Mouse (Mus musculus) urinary bladder, adult 18-20 months (tissue): ENCODE measurements around the gene Tasp1.
"Not testable (repeated sequence)": the region's sequence is repeated elsewhere in the genome, so short reads cannot be mapped to it uniquely, and the experiment has no call there.

Experiments
- DNase-seq, 2 experiments: peaks; one replicate each; pipeline ENCODE4 v3.0.0; 2022; ENCODE audit warnings: low spot score in 2 of 2, mixed read lengths in 2 of 2

Tasp1 gene

GRCm38 (mm10) chr2:140066353-140067314, at the start of gene Tasp1:
TSS of gene Tasp1 (minus strand) at chr2:140066805.
- DNase-seq = peak; percentile 74 to 89

DNA sequence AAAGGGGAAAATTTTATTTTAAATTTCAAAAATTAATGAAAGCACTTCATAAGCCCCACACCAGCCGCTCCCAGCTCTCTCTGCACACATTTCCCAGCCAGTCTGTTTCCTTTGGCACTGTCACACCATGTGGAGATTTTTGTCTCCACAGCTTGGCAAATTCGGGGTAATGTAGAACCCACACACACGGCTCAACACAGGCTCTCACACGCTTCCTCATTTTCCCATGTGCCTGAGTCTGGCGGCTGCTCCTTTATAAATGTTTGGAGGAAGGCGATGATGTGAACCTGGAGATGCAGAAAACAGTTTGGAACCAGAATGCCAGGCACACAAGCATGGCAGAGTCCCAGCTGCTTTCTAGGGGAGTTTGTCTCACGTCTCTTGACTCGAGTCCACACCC, 47.2 kb upstream of the Tasp1 start:
- no peak for DNase-seq

GRCm38 (mm10) chr2:140108945-140109344, 42.3 kb upstream of the Tasp1 start:
- DNase-seq = no peak

DNA sequence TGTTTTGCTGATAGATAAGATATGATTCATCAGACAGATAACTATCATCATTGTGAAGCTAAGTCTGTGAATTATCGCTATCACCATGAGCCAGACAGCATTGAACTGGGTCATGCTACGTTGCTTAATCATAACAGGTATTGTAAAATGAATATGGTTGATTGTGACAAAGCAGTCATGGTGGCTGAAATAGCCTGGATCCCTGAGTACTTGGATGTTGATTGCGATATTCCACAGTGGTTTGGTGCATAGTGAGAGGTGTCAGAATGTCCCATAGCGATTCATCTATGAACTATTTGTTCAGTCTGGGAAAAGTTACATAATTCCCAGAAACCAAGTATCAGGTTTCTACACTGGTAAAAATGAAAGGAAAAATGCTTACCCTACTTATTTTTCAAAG, 41.0 kb upstream of the Tasp1 start:
- no peak for DNase-seq

GRCm38 (mm10) chr2:140104951-140105350, 38.3 kb upstream of the Tasp1 start:
- no peak for DNase-seq

- no peak for DNase-seq
These were observed 34.2 kb upstream of the Tasp1 start for GRCm38 (mm10) chr2:140100551-140101474.

GRCm38 (mm10) chr2:140099971-140100370, 33.4 kb upstream of the Tasp1 start:
- DNase-seq = no peak

- DNase-seq = no peak
These were observed 30.6 kb upstream of the Tasp1 start for GRCm38 (mm10) chr2:140097131-140097591.

DNA sequence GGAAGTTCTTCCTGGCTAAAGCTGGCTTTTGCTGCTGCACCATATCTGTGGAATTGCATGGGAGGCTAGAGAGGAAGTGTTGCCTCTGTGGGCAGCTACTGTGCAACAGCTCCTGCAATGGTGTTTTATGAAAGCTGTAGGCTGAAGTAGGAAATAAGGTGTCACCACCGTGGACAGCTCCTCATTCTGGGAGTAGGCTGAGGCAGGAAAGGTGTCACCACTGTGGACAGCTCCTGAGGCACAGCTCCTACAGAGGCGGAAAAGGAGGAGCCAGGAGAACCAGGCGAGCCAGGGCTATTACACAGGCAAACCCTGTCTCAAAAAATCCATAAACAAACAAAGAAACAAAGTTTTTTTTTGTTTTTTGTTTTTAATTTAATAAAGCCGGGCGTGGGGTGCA, 29.4 kb upstream of the Tasp1 start:
- no peak for DNase-seq

DNA sequence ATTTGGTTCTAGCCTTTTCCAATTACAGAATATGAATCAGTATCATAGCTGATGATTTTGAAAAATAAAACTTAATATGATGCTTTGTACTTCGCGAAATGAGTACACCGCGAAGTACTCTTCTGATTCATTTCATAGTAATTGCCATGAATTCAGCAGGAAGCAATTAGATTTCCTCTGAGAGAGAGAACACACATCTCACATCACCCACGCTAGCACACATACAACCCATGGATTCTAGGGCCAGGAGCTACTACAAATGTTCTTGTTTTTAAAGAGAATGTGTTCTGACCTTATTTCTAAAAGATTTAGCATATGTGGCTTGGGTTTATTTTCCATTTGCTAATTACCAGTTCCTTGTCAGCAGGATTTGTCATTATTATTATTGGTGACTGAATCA, 26.8 kb upstream of the Tasp1 start:
- no peak for DNase-seq

DNA sequence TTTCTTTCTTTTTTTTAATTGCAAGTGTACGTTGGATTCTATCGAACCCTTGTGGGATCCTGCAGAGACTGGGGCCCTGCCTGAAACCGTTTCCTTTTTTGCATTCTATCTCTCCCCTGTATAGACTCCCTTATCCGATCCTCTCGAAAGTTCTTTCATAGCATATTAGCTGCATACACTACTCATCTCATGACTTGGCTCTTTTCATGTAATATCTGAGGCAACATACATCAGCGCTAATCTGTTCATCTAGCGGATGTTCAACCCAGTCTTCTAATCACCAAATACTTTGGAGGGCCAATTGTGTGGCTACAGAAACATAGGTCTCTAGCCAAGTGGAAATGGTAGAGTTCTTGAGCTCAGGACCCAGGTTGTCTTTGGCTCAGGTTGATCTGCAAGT, 17.6 kb upstream of the Tasp1 start:
- no peak for DNase-seq

DNA sequence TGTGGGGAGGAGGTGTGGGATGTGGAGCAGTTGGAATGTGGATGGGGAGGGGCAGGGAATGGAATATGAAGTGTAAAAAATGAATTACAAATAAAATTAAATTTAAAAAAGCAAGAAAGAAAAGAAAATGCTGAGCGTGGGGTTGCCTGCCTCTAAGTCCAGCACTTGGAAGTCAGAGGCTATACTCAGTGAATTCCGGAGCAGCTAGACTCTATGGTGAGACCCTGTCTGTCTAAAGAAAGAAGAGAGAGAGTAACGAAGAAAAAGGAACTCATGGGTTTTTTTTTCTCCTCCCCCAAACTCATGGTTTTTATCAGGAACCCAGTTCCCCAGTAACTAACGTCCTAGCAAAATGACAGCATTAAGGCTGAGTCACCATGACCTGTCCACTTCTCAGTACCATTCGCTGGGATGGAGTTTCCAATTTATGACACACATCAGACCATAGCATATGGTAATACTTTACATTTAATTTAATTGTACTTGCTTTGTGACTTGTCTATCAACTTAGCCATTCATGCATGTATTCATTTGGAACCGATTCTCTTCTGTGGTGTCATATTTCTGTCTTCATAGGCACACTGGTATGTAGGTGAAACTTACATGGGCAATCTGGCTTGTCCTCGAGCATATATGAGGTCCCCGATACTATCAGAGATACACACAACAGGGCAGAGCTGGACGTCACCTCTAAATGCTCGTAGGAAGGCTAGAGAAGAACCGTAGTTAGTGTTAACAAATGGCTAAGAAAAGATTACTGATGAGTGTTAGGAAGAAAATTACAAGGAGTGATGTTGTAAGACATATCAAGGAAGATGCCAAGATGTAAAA, 14.4 kb upstream of the Tasp1 start:
- no peak for DNase-seq

- not testable (repeated sequence) for DNase-seq
These were observed 12.7 kb upstream of the Tasp1 start for GRCm38 (mm10) chr2:140079284-140079683.

DNA sequence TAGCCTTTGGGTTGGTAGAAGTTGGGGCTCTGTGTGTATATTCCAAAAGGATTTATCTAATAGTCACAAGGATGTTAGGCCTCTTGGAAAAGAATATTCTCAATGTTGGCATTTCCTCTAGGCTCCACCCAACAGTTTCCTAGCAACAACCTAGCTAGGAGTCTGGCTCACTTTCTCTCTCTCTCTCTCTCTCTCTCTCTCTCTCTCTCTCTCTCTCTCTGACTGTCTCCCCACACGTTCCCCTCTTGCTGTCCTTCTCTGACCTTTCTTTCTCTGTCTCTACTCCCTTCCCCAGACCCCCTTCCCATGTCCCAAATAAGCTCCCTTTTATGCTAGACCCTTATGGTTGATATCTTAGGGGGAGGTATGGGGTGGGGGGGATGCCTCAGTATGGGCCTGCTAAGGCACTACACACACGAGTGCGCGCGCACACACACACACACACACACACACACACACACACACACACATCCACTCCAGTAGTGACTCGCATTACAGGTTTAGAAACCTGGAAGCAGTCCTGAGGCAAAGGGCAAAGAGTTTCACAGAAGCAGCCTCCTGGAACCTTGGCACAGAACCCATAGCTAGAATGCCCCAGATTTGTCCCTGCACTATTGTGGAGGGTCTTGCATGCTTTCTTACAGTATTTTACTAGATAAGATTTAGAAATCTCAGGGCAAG, 12.1 kb upstream of the Tasp1 start:
- no peak for DNase-seq

- DNase-seq = no peak
These were observed 10.9 kb upstream of the Tasp1 start for GRCm38 (mm10) chr2:140077476-140077875.

DNA sequence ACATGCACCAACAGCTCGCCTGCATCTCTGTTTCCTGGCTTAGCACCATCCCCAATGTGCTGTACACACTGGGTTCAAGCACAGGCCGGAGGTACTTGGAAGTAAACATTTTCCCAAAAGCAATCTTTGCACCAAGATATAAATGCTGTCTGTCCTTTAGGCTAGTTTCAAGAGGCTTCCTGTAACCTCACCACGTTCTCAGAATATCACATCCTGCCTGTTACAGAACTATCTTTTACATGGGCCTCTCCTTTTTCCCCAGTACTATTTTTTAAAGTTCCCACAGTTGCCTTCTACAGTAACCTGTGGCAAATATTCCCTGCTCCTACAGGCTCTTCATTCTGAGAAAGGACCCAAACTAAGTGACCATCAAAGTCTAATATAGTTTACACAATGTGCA, 8.5 kb upstream of the Tasp1 start:
- DNase-seq = no peak

- DNase-seq = no peak
These were observed 911 bp upstream of the Tasp1 start for GRCm38 (mm10) chr2:140067516-140067915.

DNA sequence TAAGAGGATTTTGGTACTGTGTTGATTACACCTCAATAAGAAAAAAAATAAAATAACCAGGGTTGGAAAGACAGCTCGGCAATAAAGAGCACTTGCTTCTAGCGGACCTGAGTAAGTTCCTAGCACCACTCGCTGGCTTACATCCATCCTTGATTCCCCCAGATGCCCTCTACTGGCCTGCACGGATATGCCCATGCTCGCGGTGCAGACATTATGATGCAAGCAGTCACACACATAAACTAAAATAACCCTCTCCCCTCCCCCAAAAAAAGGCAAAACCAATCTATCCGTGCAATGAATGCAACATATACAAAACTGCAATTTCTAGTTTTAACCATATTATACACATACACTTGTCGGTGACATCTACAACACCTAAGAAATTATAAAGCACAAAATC, 929 bp downstream of the Tasp1 start:
- DNase-seq = no peak

GRCm38 (mm10) chr2:140061481-140061880, 5.1 kb downstream of the Tasp1 start:
- no peak for DNase-seq

GRCm38 (mm10) chr2:140060092-140060867, 6.3 kb downstream of the Tasp1 start:
- no peak for DNase-seq
